Mouse (Mus musculus) erythroblast, embryonic 14.5 days (primary cell): ENCODE measurements around the gene Ghr. TPM values are rescaled to one million over a fixed set of nuclear protein-coding genes. Genes with fewer than 3 reads are reported as not detected.

ENCODE experiments used
- H3K27me3 ChIP-seq: 2 replicates; pipeline ENCODE4 v1.6.1; 2012; ENCODE audit warnings: inconsistent platforms; ENCODE audit not compliant: control insufficient read depth
- H3K36me3 ChIP-seq: 2 replicates; pipeline ENCODE4 v1.6.1; 2012; ENCODE audit warnings: mild to moderate bottlenecking, inconsistent platforms; ENCODE audit not compliant: control insufficient read depth
- H3K4me1 ChIP-seq: 2 replicates; pipeline ENCODE4 v1.6.1; 2012; ENCODE audit warnings: inconsistent platforms; ENCODE audit not compliant: control insufficient read depth
- H3K4me3 ChIP-seq: replicated peaks from 2 replicates; pipeline ENCODE3; 2012; ENCODE audit warnings: moderate library complexity, mild to moderate bottlenecking, inconsistent platforms
- H3K9me3 ChIP-seq: 2 replicates; pipeline ENCODE4 v1.6.1; 2012; ENCODE audit warnings: low read length, inconsistent platforms, mixed read lengths; ENCODE audit not compliant: control insufficient read depth
- GATA1 ChIP-seq: IDR thresholded peaks from 2 replicates; pipeline ENCODE4 v1.6.1; 2012; ENCODE audit warnings: low read length, inconsistent platforms, mixed read lengths
- TAL1 ChIP-seq: IDR thresholded peaks from 3 replicates; pipeline ENCODE4 v1.6.1; 2012; ENCODE audit warnings: low read length, inconsistent platforms, mixed read lengths
- polyA plus RNA-seq: library from polyadenylated mRNA; stranded (reverse); fragments of >175 nt; gene quantifications from 2 replicates; pipeline ENCODE4 v1.2.3, GENCODE M21; 2012

The Ghr gene
- not detected in 2 replicates for polyA plus RNA-seq

DNA sequence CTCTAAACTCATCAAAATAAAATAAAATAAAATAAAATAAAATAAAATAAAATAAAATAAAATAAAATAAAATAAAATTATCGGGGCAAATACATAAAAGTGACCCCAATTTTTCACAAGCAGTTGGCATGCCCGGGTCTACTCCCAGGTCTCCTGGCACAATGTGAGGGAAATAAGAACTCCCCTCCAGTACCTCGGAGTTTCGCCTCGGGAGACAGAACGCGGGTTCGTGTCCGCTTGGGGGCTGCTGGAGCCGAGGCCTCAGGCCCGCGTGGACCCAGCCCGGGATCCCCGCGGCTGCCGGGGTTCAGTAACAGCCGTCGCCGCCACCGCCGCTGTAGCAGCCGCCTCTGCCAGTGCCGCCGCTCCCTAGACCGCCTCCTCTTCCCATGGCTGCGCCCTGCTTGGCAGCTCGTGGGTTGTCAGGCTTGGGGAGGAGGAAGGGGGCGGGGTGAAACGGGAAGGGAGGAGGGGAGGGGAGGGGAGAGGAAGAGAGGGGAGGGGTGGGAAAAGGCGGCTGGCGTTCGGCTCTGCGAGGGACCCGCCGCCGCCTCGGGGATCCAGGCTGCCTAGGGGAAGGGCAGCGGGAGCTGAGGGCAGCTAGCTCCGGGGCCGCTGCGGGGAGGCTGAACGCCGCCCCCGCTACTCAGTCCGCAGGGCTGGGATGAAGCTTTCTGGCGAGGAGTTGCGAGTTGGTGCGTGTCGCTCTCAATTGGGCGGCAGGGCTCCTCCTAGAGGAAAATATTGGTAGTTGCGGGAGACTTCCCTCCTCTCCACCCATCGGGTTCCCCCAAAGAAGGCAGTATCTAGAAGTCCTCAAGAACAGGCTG is at the start of gene Ghr:
Gene Ghr, minus strand, starts transcription at position 686 of the 830 bp plus-strand sequence.
- TF ChIP-seq TAL1 (no peak), GATA1 (no peak)
- peaks cover 22% of the 10 kb centered on the region for H3K27me3 ChIP-seq
- H3K36me3 ChIP-seq, result no peaks in the 10 kb centered on the region
- H3K4me3 ChIP-seq, result peak within 1 kb of the TSS; percentile 55
- H3K4me1 ChIP-seq, result no peaks in the 10 kb centered on the region
- H3K9me3 ChIP-seq, result no peaks in the 10 kb centered on the region

DNA sequence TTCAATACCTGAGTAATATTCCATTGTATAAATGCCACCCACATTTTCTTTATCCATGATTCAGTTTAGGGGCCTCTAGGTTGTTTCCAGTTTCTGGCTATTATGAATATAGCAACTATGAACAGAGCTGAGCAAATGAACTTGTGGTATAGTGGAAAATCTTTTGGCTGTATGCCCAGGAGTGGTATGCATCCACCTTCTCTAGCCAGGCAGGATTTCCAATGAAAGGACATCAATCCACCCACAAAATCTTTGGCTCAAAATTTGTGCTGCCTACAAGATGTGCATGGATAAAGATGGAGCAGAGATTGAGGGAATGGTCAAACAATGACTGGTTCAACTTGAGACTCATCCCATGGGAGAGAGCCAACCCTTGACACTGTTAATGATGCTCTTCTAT is 39.5 kb upstream of the Ghr start:
- H3K4me1 ChIP-seq, result no peaks in the 10 kb centered on the region
- H3K27me3 ChIP-seq, result no peaks in the 10 kb centered on the region
- TF ChIP-seq GATA1, result no peak
- no peak for TF ChIP-seq TAL1
- H3K36me3 ChIP-seq, result no peaks in the 10 kb centered on the region
- no peaks in the 10 kb centered on the region for H3K9me3 ChIP-seq
- H3K4me3 ChIP-seq, result no peak overlapping the region

DNA sequence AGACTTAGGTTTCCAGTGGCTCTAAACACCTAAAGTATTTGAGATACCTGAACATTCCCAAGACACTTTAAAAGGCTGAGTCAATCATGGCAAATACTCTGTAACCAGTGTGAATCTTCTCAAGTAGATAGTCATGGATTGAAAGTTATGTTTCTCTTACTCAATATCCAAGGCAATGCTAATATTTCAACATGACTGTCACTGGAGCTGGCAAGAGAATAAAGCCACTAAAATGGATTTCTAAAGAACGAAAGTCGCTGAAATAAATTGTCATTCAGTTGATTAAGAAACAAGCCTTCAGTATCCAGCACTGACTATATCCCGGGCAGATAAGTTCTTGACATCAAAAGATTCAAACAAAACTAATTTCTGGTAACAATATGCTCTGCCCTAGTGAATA is 37.1 kb upstream of the Ghr start:
- H3K4me1 ChIP-seq, result no peaks in the 10 kb centered on the region
- H3K27me3 ChIP-seq, result no peaks in the 10 kb centered on the region

DNA sequence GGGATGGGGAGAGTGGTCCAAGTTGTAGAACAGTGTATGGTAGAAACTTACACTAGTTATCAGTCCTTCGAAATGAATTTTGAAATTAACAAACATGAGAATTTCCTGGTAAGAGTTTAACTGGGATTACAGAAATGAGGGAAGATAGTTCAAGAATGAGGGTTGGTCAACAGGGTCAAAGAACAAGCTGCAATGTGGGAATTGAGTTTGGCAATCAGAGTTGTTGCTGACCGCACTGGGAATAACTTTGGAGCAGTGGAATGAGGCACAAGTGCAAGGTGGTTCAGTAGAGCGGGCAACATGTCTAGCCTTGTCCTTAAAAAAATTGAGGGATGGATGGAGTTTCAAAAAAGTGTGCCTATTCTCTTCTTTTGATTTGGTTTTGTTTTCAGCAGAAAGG is 35.0 kb upstream of the Ghr start:
- Histone ChIP-seq H3K9me3 (no peaks in the 10 kb centered on the region), H3K4me3 (no peak overlapping the region), H3K36me3 (no peaks in the 10 kb centered on the region), H3K27me3 (no peaks in the 10 kb centered on the region), H3K4me1 (no peaks in the 10 kb centered on the region)
- TF ChIP-seq TAL1, result no peak
- TF ChIP-seq GATA1, result no peak

More for the DNA sequence above, 37.1 kb upstream of the Ghr start:
- H3K9me3 ChIP-seq, result no peaks in the 10 kb centered on the region
- H3K36me3 ChIP-seq, result no peaks in the 10 kb centered on the region
- no peak overlapping the region for H3K4me3 ChIP-seq
- TF ChIP-seq GATA1 (no peak), TAL1 (no peak)

DNA sequence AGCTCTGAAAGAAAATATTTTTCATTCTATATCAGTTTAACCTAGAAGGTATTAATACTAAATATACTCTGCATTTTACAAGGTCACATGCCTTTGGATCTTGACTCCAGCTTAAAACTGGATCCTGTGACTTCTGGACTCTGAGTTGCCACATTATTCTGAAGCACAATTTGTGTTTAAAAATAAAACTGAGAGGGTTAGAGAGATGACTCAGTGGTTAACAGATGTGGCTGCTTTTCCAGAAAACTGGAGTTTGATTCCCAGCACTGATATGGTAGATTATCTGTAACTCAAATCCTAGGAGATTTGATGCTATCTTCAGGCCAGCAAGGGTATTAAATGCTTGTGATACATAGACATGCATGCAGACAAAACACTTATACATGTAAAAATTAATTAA is 28.7 kb upstream of the Ghr start:
- Histone ChIP-seq H3K36me3 (no peaks in the 10 kb centered on the region), H3K4me1 (no peaks in the 10 kb centered on the region), H3K9me3 (no peaks in the 10 kb centered on the region), H3K27me3 (no peaks in the 10 kb centered on the region), H3K4me3 (no peak overlapping the region)
- TF ChIP-seq TAL1 (no peak), GATA1 (no peak)

DNA sequence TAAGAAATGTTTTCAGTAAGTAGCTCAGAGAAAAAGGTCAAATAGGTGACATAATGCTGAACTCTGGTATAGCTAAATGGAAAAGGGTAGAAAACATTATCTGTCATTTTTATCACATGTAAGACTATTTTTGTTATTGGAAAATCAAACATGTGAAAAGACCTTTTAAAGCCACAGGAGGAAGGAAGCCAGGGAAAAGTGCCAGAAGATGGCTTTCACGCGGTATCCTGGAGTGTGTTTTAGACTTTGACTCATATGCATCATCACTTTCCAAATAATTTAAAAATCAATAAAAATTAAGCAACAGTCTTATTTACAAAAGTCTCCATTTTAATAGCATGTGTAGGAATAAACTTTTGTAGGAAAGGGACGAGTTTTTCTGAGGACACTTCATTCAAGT is 24.7 kb upstream of the Ghr start:
- Histone ChIP-seq H3K4me3 (no peak overlapping the region), H3K36me3 (no peaks in the 10 kb centered on the region), H3K27me3 (no peaks in the 10 kb centered on the region), H3K9me3 (no peaks in the 10 kb centered on the region), H3K4me1 (no peaks in the 10 kb centered on the region)
- no peak for TF ChIP-seq GATA1
- TF ChIP-seq TAL1, result no peak

DNA sequence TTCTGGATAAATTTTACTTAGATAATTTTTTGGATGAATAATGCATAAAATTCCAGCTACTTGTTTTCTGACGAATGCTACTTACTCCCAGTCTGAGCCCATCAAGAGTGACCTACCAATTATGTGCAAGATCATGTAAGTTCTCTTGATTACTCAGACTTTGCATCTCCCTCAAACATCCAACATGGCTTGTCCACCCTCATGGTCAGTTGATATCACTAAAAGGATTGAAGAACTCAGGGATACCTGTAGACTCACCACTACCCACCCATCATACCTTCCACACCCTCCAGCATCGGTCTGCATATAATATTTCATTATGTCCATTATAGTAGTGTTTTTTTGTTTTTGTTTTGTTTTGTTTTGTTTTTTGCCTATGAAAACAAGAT is 18.8 kb upstream of the Ghr start:
- no peaks in the 10 kb centered on the region for H3K36me3 ChIP-seq
- no peaks in the 10 kb centered on the region for H3K9me3 ChIP-seq
- H3K27me3 ChIP-seq, result no peaks in the 10 kb centered on the region
- no peak overlapping the region for H3K4me3 ChIP-seq
- H3K4me1 ChIP-seq, result no peaks in the 10 kb centered on the region
- no peak for TF ChIP-seq GATA1
- no peak for TF ChIP-seq TAL1

DNA sequence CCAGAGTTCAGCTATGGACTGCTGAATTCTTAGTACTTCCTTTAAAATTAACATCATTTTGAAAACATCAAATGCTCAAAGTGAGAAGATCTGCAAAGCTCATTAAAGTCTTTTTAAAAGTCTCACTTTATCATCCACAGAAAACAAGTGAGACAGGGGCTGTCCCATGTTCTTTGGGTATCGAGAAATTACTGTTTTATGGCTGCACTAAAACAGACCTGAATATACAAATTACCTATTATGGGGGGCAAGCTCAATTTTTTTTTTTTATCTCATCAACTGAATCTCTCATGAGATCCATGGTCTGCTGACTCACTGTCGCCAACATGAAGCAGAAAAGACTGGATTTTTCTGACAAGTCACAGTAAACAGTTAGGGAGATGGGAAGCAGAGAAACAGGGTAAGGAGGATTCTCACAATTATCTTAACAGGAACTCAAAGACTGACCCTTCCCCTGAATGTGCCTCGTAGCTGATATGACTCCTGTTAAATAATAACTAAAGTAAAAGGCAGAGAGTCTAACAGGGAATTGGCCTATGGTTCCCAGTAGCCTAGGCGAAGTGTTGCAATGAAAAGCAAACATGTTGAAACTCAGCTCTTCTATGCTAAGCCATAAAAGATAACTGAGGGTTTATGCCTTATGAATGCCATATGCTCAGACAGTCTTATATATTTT is 18.3 kb upstream of the Ghr start:
- Histone ChIP-seq H3K4me3 (no peak overlapping the region), H3K27me3 (no peaks in the 10 kb centered on the region), H3K36me3 (no peaks in the 10 kb centered on the region), H3K9me3 (no peaks in the 10 kb centered on the region), H3K4me1 (no peaks in the 10 kb centered on the region)
- TF ChIP-seq GATA1, result no peak
- no peak for TF ChIP-seq TAL1

DNA sequence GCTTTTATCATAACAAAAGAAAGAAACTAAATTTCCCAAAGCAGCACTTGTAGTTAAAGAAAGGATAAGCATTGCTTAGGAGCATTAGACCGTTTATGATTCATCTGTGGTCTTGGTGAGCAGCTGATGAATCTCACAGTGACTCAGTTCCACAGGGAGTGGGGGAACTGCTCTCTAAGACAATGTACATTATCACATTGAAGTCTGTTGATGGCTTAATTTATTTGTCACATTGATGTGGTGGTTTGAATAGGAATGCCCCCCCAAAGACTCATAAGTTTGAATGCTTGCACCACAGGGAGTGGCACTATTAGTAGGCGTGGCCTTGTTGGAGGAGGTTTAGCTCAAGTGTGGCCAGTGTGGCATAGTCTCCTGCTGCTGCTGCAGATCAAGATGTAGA is 4.6 kb upstream of the Ghr start:
- no peak for TF ChIP-seq GATA1
- TF ChIP-seq TAL1, result no peak
- Histone ChIP-seq H3K9me3 (no peaks in the 10 kb centered on the region), H3K36me3 (no peaks in the 10 kb centered on the region)

More for the DNA sequence above, 4.6 kb upstream of the Ghr start:
- no peak overlapping the region for H3K4me3 ChIP-seq
- H3K27me3 ChIP-seq, result peaks cover 6% of the 10 kb centered on the region
- H3K4me1 ChIP-seq, result no peaks in the 10 kb centered on the region
